Mouse (Mus musculus) CH12.LX (cell line): ENCODE data around the gene 4930544D05Rik.
A peak's percentile ranks its signal among the peaks of the same experiment; 100 is the strongest.

ENCODE experiments used
- CHD1 ChIP-seq: IDR thresholded peaks from 2 replicates; pipeline ENCODE4 v1.6.1; 2012; ENCODE audit warnings: low read depth, low read length, improper control_type of control experiment, inconsistent platforms
- CTCF ChIP-seq, 2 experiments: IDR thresholded peaks in 1 of 2; conservative IDR thresholded peaks in 1 of 2; 2 replicates each; pipeline ENCODE4 v1.5.1; 2011 to 2012; ENCODE audit warnings: low read depth in 2 of 2, low read length in 2 of 2, improper control_type of control experiment in 1 of 2, inconsistent platforms in 1 of 2, mild to moderate bottlenecking in 1 of 2, moderate library complexity in 1 of 2
- ELF1 ChIP-seq: IDR thresholded peaks from 2 replicates; pipeline ENCODE4 v1.6.1; 2014; ENCODE audit warnings: low read depth, mild to moderate bottlenecking, inconsistent platforms, low read length, improper control_type of control experiment
- MXI1 ChIP-seq: IDR thresholded peaks from 2 replicates; pipeline ENCODE4 v1.6.1; 2011; ENCODE audit warnings: mild to moderate bottlenecking, low read depth, low read length, improper control_type of control experiment
- POLR2A ChIP-seq: IDR thresholded peaks from 2 replicates; pipeline ENCODE4 v1.6.1; 2011; ENCODE audit warnings: low read depth, mild to moderate bottlenecking, improper control_type of control experiment, low read length
- SMC3 ChIP-seq: IDR thresholded peaks from 2 replicates; pipeline ENCODE4 v1.6.1; 2011; ENCODE audit warnings: low read depth, low read length, improper control_type of control experiment

DNA sequence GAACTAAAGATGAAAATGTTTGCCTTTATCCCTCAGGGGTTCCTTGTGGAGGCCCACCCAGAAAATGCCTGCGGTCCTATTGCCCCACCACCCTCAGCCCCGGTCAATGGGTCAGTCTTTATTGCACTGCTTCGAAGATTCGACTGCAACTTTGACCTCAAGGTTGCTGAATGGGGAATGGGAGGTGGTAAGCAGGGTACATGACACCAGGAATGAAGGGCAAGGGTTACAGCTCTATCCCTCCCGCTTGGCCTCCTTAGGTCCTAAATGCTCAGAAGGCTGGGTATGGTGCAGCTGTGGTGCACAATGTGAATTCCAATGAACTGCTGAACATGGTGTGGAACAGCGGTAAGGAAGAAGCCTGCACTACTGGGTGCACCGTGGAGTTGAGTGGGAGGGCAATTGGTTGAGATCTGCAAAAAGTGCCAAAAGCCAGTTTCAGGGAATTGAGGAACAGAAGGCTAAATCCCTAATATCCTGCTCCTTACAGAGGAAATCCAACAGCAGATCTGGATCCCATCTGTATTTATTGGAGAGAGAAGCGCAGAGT, 33.6 kb downstream of the 4930544D05Rik start:
- TF ChIP-seq CTCF (conservative IDR thresholded peaks at IDR 0.05 in 1 of 2, IDR thresholded peaks at IDR 0.05 in 1 of 2; ENCODE audit: low read depth in 2 of 2, low read length in 2 of 2) (no peak), SMC3 (no peak), MXI1 (no peak), POLR2A (peak; percentile 47; the same call in 1 of the 2 replicates), CHD1 (no peak), ELF1 (no peak)
